Mouse (Mus musculus): ENCODE measurements at regions not wholly inside any gene's neighbourhood (a gene's known extent, or its start where the extent isn't known, plus 50 kb on each side); places are given as distances from the start of the nearest gene placed in this dataset.
A peak's percentile ranks its signal among the peaks of the same experiment; 100 is the strongest.

- TF ChIP-seq CTCF (IDR thresholded peaks at IDR 0.05; ENCODE audit: control insufficient read depth, insufficient read depth, insufficient read length): no peak
- no peak for TF ChIP-seq MYOG (IDR thresholded peaks at IDR 0.05; ENCODE audit: control insufficient read depth, extremely low read depth, insufficient read length)
- no peak for TF ChIP-seq MAX (IDR thresholded peaks at IDR 0.05)
- TF ChIP-seq CEBPB (IDR thresholded peaks at IDR 0.05; ENCODE audit: low read depth): no peak
- TF ChIP-seq FOSL1 (IDR thresholded peaks at IDR 0.05; ENCODE audit: insufficient read depth, low read length, poor library complexity, severe bottlenecking): no peak
- TF ChIP-seq USF1 (IDR thresholded peaks at IDR 0.05; ENCODE audit: low read depth): peak; percentile 43
- TF ChIP-seq MYOD1 (IDR thresholded peaks at IDR 0.05; ENCODE audit: control insufficient read depth, insufficient read length, low read depth): no peak
Observed at GRCm38 (mm10) chr1:73205788-73206187, 190.1 kb upstream of the Tnp1 start.

All from C2C12 (cell line).